Mouse (Mus musculus): ENCODE measurements around the gene Pus7l.

DNA sequence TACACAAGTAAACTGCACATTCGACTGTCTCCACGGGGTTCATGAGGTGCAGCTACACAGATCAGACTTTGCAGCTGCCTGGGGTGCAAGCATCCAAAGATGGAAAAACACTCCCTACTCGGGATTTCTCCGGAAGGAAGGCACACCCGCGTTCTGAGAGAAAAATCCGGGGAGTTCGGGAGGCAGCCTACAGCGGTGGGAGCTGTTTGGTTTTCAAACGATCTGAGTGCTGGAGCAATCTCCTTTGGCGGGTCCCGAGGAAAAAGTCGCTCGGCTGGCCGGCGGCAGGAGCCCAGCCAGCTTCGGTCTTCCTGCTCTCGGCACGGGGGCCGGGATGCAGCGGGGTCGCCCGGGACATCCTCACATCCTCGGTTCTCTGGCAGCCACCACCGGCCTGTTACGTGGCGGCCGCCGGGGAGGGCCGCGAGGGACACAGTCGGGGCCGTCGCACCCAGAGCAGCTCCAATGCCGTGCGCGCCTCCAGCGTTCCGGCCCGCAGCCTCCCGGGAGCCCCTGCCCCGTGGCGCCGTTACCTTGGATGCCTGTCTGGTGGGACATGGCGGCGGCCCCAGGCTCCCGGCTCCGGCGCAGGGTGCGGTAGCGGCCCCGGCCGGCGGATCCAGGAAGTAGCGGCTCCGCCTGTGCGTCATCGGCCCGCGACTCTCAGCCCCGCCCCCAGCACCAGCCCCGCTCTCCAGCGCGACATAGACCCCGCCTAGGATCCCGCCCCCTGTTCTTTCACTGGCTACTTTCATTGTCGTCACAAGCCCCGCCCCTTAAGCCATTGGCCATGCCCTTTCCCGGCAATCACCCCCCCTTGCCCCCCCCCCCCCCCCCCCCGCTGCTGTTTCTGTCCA, 46.1 kb upstream of the Pus7l start, which contains the start of gene Twf1:
- TF ChIP-seq CTCF (IDR thresholded peaks at IDR 0.05; ENCODE audit: extremely low read depth, insufficient read length, insufficient replicate concordance, low read depth, low read length): 0 out of 2 replicates have a peak, but pooled peaks have one; percentile 16
- TF ChIP-seq POLR2A (IDR thresholded peaks at IDR 0.05; ENCODE audit: low read depth, low read length): peak; percentile 77; the same call in 1 of the 2 replicates
